Mouse (Mus musculus) C2C12 (cell line): ENCODE measurements around the gene Hsd11b2. TPM values are rescaled to one million over a fixed set of nuclear protein-coding genes. Genes with fewer than 3 reads are reported as not detected.

Source experiments
- H3K27me3 ChIP-seq: one replicate; pipeline ENCODE4 v1.6.1; 2011; ENCODE audit not compliant: control insufficient read depth, insufficient read depth, insufficient read length
- H3K36me3 ChIP-seq: one replicate; pipeline ENCODE4 v1.6.1; 2011; ENCODE audit not compliant: control insufficient read depth, insufficient read depth
- H3K4me3 ChIP-seq: one replicate; pipeline ENCODE4 v1.5.1; 2011; ENCODE audit warnings: mild to moderate bottlenecking, control low read depth; ENCODE audit not compliant: poor library complexity, insufficient read depth, severe bottlenecking
- H3K79me2 ChIP-seq: one replicate; pipeline ENCODE4 v1.6.1; 2011; ENCODE audit not compliant: control insufficient read depth, insufficient read depth
- H3K79me3 ChIP-seq: one replicate; pipeline ENCODE4 v1.6.1; 2011; ENCODE audit warnings: low read depth, control low read depth
- H3ac ChIP-seq: one replicate; pipeline ENCODE3; 2011; ENCODE audit warnings: low read depth; ENCODE audit not compliant: control insufficient read depth, insufficient read length
- CEBPB ChIP-seq: IDR thresholded peaks from one replicate; pipeline ENCODE4 v1.6.1; 2011; ENCODE audit warnings: low read depth, mild to moderate bottlenecking, control low read depth, moderate library complexity
- CTCF ChIP-seq: IDR thresholded peaks from one replicate; pipeline ENCODE4 v1.5.1; 2011; ENCODE audit not compliant: control insufficient read depth, insufficient read depth, insufficient read length
- FOSL1 ChIP-seq: IDR thresholded peaks from one replicate; pipeline ENCODE4 v1.8.0; 2011; ENCODE audit warnings: mild to moderate bottlenecking, low read length; ENCODE audit not compliant: poor library complexity, insufficient read depth, severe bottlenecking
- MAX ChIP-seq: IDR thresholded peaks from one replicate; pipeline ENCODE4 v1.6.1; 2011; ENCODE audit warnings: mild to moderate bottlenecking, control low read depth
- MYOD1 ChIP-seq: IDR thresholded peaks from one replicate; pipeline ENCODE4 v1.6.1; 2011; ENCODE audit warnings: low read depth; ENCODE audit not compliant: control insufficient read depth, insufficient read length
- MYOG ChIP-seq: IDR thresholded peaks from one replicate; pipeline ENCODE4 v1.6.1; 2011; ENCODE audit not compliant: control insufficient read depth, insufficient read length; ENCODE audit errors: extremely low read depth
- USF1 ChIP-seq: IDR thresholded peaks from one replicate; pipeline ENCODE4 v1.6.1; 2011; ENCODE audit warnings: low read depth, mild to moderate bottlenecking, control low read depth, moderate library complexity
- polyA plus RNA-seq: library from polyadenylated mRNA; unstranded; fragments of >200 nt; fragmentation: generic; extraction: Trizol; gene quantifications from one replicate; pipeline ENCODE4 v1.2.1, GENCODE M21; 2012; ENCODE audit warnings: missing spikeins

The Hsd11b2 gene
- polyA plus RNA-seq, 1 experiment = 0.11 TPM

DNA sequence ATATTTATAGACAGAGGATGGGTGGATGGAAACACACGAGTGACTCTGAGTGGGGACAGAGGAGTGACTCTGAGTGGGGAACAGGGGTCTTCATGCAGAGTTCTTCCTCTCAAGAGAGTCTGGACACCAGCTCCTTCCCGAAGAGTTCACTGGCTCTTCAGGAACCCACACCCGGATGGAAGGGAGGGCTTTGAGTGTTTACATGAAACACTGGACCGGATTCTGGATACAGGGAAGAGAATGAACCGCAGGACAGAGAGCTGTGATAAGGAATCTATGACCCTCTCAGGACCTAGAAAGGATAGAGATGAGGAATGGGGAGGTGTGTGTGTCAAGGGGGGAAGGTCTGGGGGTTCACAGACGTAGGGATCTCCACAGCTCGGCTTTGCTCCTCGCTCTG is 1.2 kb upstream of the Hsd11b2 start:
- Histone ChIP-seq H3K36me3 (peaks cover 2% of the 10 kb centered on the region), H3K4me3 (no peak overlapping the region), H3ac (no peak overlapping the region), H3K79me2 (no peaks in the 10 kb centered on the region), H3K27me3 (no peaks in the 10 kb centered on the region), H3K79me3 (no peaks in the 10 kb centered on the region)
- no peak for TF ChIP-seq CEBPB
- no peak for TF ChIP-seq FOSL1
- TF ChIP-seq MAX = no peak
- TF ChIP-seq USF1 = no peak
- no peak for TF ChIP-seq MYOG
- no peak for TF ChIP-seq MYOD1
- no peak for TF ChIP-seq CTCF

- Histone ChIP-seq H3ac (no peak overlapping the region), H3K4me3 (no peak overlapping the region), H3K36me3 (peaks cover 3% of the 10 kb centered on the region), H3K27me3 (no peaks in the 10 kb centered on the region), H3K79me3 (no peaks in the 10 kb centered on the region), H3K79me2 (no peaks in the 10 kb centered on the region)
- no peak for TF ChIP-seq MAX
- TF ChIP-seq USF1 = no peak
- TF ChIP-seq MYOD1 = no peak
- no peak for TF ChIP-seq MYOG
- TF ChIP-seq CEBPB = no peak
- no peak for TF ChIP-seq CTCF
- TF ChIP-seq FOSL1 = no peak
Measured at GRCm38 (mm10) chr8:105519591-105519990, 1.0 kb downstream of the Hsd11b2 start.

- no peak overlapping the region for H3ac ChIP-seq
Measured at GRCm38 (mm10) chr8:105520521-105520920, 2.0 kb downstream of the Hsd11b2 start.

DNA sequence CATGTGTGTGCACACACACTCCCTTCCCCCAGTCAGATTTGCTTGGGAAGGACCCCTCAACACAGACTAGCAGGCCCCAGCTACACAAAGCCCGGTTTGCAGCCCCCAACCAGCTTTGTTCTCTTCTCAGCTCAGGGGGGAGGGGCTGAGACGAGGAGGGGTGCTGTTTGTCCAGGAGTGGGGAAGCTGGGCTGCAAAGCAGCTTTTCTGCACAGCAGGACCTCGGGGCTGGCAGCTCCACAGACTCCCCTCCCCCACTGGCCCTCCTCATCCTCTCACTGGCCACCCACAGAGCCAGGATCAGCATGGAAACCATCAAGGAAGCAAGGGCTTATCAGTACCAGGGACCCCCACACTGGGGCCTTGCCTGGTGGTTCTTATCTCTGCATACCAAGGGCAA is 2.5 kb downstream of the Hsd11b2 start:
- H3K4me3 ChIP-seq = no peak overlapping the region
- H3ac ChIP-seq = no peak overlapping the region
- peaks cover 3% of the 10 kb centered on the region for H3K36me3 ChIP-seq
- H3K27me3 ChIP-seq = no peaks in the 10 kb centered on the region
- TF ChIP-seq USF1 = no peak
- TF ChIP-seq CTCF = no peak
- no peak for TF ChIP-seq MYOG
- no peak for TF ChIP-seq CEBPB
- no peak for TF ChIP-seq FOSL1
- no peak for TF ChIP-seq MAX
- no peak for TF ChIP-seq MYOD1
- no peaks in the 10 kb centered on the region for H3K79me2 ChIP-seq
- no peaks in the 10 kb centered on the region for H3K79me3 ChIP-seq

More at GRCm38 (mm10) chr8:105520521-105520920, 2.0 kb downstream of the Hsd11b2 start:
- H3K36me3 ChIP-seq = peaks cover 3% of the 10 kb centered on the region
- no peak for TF ChIP-seq CEBPB
- TF ChIP-seq USF1 = no peak
- no peak for TF ChIP-seq MAX
- no peak for TF ChIP-seq FOSL1
- no peak for TF ChIP-seq MYOD1
- TF ChIP-seq MYOG = no peak
- no peak for TF ChIP-seq CTCF
- no peaks in the 10 kb centered on the region for H3K27me3 ChIP-seq
- H3K79me2 ChIP-seq = no peaks in the 10 kb centered on the region
- no peaks in the 10 kb centered on the region for H3K79me3 ChIP-seq
- no peak overlapping the region for H3K4me3 ChIP-seq

- no peaks in the 10 kb centered on the region for H3K27me3 ChIP-seq
- TF ChIP-seq CEBPB = no peak
- TF ChIP-seq MAX = no peak
- no peak for TF ChIP-seq FOSL1
- TF ChIP-seq CTCF = no peak
- no peaks in the 10 kb centered on the region for H3K79me2 ChIP-seq
- H3K79me3 ChIP-seq = no peaks in the 10 kb centered on the region
- H3ac ChIP-seq = no peak overlapping the region
- no peak overlapping the region for H3K4me3 ChIP-seq
- H3K36me3 ChIP-seq = peaks cover 3% of the 10 kb centered on the region
Measured at GRCm38 (mm10) chr8:105521995-105522769, 3.6 kb downstream of the Hsd11b2 start.
